Mouse (Mus musculus): Measurements from ENCODE around the gene Map2k5.

DNA sequence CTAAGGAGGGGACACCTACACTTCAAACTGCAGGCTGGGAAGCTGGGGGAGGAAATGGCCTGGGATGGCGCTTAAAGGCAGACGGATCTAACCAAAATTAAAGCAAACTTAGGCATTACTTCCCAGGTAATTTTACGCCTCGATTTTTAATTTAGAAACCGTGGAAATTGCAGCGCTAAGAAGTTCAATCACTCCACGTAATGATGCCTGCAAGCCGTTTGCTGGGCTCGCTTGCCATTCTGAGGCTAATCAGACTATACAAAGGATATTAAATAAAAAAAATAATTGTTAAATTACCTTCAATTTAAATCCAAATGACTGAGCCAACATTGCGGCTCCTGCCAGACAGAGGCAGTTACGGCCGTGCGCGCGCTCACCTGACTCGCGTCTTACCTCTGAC lies 238.0 kb downstream of the Map2k5 start:
- no peak for TF ChIP-seq POLR2A (IDR thresholded peaks at IDR 0.05; ENCODE audit: borderline replicate concordance, low read depth, low read length)
- TF ChIP-seq CTCF (IDR thresholded peaks at IDR 0.05; ENCODE audit: low read depth, low read length), result no peak

All from bone marrow macrophage, adult 2 months (primary cell).